Mouse (Mus musculus) liver, adult 2 months (tissue): ENCODE measurements around the gene Mrm1.

Experiments used
- CTCF ChIP-seq: fragments of 200-500 bp; IDR thresholded peaks from 2 replicates; pipeline ENCODE4 v1.5.1; 2011; ENCODE audit warnings: low read depth, low read length, control low read depth
- POLR2A ChIP-seq: fragments of 200-500 bp; IDR thresholded peaks from 2 replicates; pipeline ENCODE4 v1.6.1; 2011; ENCODE audit warnings: low read length, control low read depth; ENCODE audit not compliant: insufficient read depth; ENCODE audit errors: extremely low read depth

GRCm38 (mm10) chr11:84827901-84828503 lies 8.7 kb upstream of the Mrm1 start:
- TF ChIP-seq POLR2A (no peak), CTCF (no peak)
